Mouse (Mus musculus): ENCODE data around the gene Ino80. TPM values are rescaled to one million over a fixed set of nuclear protein-coding genes. Genes with fewer than 3 reads are reported as not detected.
A peak's percentile ranks its signal among the peaks of the same experiment; 100 is the strongest.

Ino80 gene
- polyA plus RNA-seq, 1 experiment, result 9.9 TPM

- no peak for TF ChIP-seq CTCF (IDR thresholded peaks at IDR 0.05; ENCODE audit: control insufficient read depth, insufficient read depth, low read length)
- no peak; the same call in 1 of the 2 replicates for TF ChIP-seq POLR2A (IDR thresholded peaks at IDR 0.05; ENCODE audit: borderline replicate concordance, control insufficient read depth, low read depth, low read length)
- H3K4me3 ChIP-seq (replicated peaks; ENCODE audit: control insufficient read depth, low read depth, low read length), result peak overlapping the region; percentile 86
- H3K4me1 ChIP-seq (ENCODE audit: control insufficient read depth, insufficient read depth, low read length), result no peaks in the 10 kb centered on the region; the same call in 1 of the 2 replicates
- peak overlapping the region; percentile 97 for H3K27ac ChIP-seq (ENCODE audit: control insufficient read depth, insufficient read depth, low read depth, low read length, poor library complexity)
- under 1% methylated on average over 43 of the region's 44 CpGs for WGBS
These were observed 681 bp downstream of the Ino80 start for GRCm38 (mm10) chr2:119476621-119477391.

GRCm38 (mm10) chr2:119476166-119476565 lies 1.3 kb downstream of the Ino80 start:
- H3K4me3 ChIP-seq (replicated peaks; ENCODE audit: control insufficient read depth, low read depth, low read length), result peak overlapping the region; percentile 86
- H3K27ac ChIP-seq (ENCODE audit: control insufficient read depth, insufficient read depth, low read depth, low read length, poor library complexity), result no peak overlapping the region
- no peaks in the 10 kb centered on the region; the same call in 1 of the 2 replicates for H3K4me1 ChIP-seq (ENCODE audit: control insufficient read depth, insufficient read depth, low read length)
- TF ChIP-seq CTCF (IDR thresholded peaks at IDR 0.05; ENCODE audit: control insufficient read depth, insufficient read depth, low read length), result no peak
- no peak for TF ChIP-seq POLR2A (IDR thresholded peaks at IDR 0.05; ENCODE audit: borderline replicate concordance, control insufficient read depth, low read depth, low read length)
- 6% methylated on average over 7 of the region's 7 CpGs for WGBS

- H3K4me3 ChIP-seq (replicated peaks; ENCODE audit: control insufficient read depth, low read depth, low read length), result no peak overlapping the region
- H3K4me1 ChIP-seq (ENCODE audit: control insufficient read depth, insufficient read depth, low read length), result no peaks in the 10 kb centered on the region
- H3K27ac ChIP-seq (ENCODE audit: control insufficient read depth, insufficient read depth, low read depth, low read length, poor library complexity), result no peak overlapping the region
- TF ChIP-seq CTCF (IDR thresholded peaks at IDR 0.05; ENCODE audit: control insufficient read depth, insufficient read depth, low read length), result no peak
- TF ChIP-seq POLR2A (IDR thresholded peaks at IDR 0.05; ENCODE audit: borderline replicate concordance, control insufficient read depth, low read depth, low read length), result no peak
- WGBS, result 63% methylated on average over 4 of the region's 4 CpGs
These were observed 13.5 kb downstream of the Ino80 start for GRCm38 (mm10) chr2:119463945-119464344.

- WGBS, result 90% methylated on average over 5 of the region's 5 CpGs
- Histone ChIP-seq H3K4me1 (ENCODE audit: control insufficient read depth, insufficient read depth, low read length) (no peaks in the 10 kb centered on the region), H3K27ac (ENCODE audit: control insufficient read depth, insufficient read depth, low read depth, low read length, poor library complexity) (no peak overlapping the region), H3K4me3 (replicated peaks; ENCODE audit: control insufficient read depth, low read depth, low read length) (no peak overlapping the region)
- TF ChIP-seq POLR2A (IDR thresholded peaks at IDR 0.05; ENCODE audit: borderline replicate concordance, control insufficient read depth, low read depth, low read length) (no peak), CTCF (IDR thresholded peaks at IDR 0.05; ENCODE audit: control insufficient read depth, insufficient read depth, low read length) (no peak)
These were observed 14.2 kb downstream of the Ino80 start for GRCm38 (mm10) chr2:119463114-119463775.

GRCm38 (mm10) chr2:119461028-119461427 lies 16.5 kb downstream of the Ino80 start:
- Histone ChIP-seq H3K4me3 (replicated peaks; ENCODE audit: control insufficient read depth, low read depth, low read length) (no peak overlapping the region), H3K4me1 (ENCODE audit: control insufficient read depth, insufficient read depth, low read length) (no peaks in the 10 kb centered on the region), H3K27ac (ENCODE audit: control insufficient read depth, insufficient read depth, low read depth, low read length, poor library complexity) (no peak overlapping the region)
- WGBS, result 89% methylated on average over 3 of the region's 3 CpGs
- no peak for TF ChIP-seq CTCF (IDR thresholded peaks at IDR 0.05; ENCODE audit: control insufficient read depth, insufficient read depth, low read length)
- TF ChIP-seq POLR2A (IDR thresholded peaks at IDR 0.05; ENCODE audit: borderline replicate concordance, control insufficient read depth, low read depth, low read length), result no peak

- TF ChIP-seq CTCF (IDR thresholded peaks at IDR 0.05; ENCODE audit: control insufficient read depth, insufficient read depth, low read length) (no peak), POLR2A (IDR thresholded peaks at IDR 0.05; ENCODE audit: borderline replicate concordance, control insufficient read depth, low read depth, low read length) (no peak)
- WGBS, result 85% methylated on average over 3 of the region's 3 CpGs
- H3K27ac ChIP-seq (ENCODE audit: control insufficient read depth, insufficient read depth, low read depth, low read length, poor library complexity), result no peak overlapping the region
- no peak overlapping the region for H3K4me3 ChIP-seq (replicated peaks; ENCODE audit: control insufficient read depth, low read depth, low read length)
- H3K4me1 ChIP-seq (ENCODE audit: control insufficient read depth, insufficient read depth, low read length), result no peaks in the 10 kb centered on the region
These were observed 22.9 kb downstream of the Ino80 start for GRCm38 (mm10) chr2:119454558-119454957.

GRCm38 (mm10) chr2:119436988-119437387 lies 40.5 kb downstream of the Ino80 start:
- WGBS, result 79% methylated on average over 1 of the region's 1 CpGs
- Histone ChIP-seq H3K4me1 (ENCODE audit: control insufficient read depth, insufficient read depth, low read length) (no peaks in the 10 kb centered on the region), H3K4me3 (replicated peaks; ENCODE audit: control insufficient read depth, low read depth, low read length) (no peak overlapping the region), H3K27ac (ENCODE audit: control insufficient read depth, insufficient read depth, low read depth, low read length, poor library complexity) (no peak overlapping the region)
- TF ChIP-seq CTCF (IDR thresholded peaks at IDR 0.05; ENCODE audit: control insufficient read depth, insufficient read depth, low read length), result peak; percentile 28
- TF ChIP-seq POLR2A (IDR thresholded peaks at IDR 0.05; ENCODE audit: borderline replicate concordance, control insufficient read depth, low read depth, low read length), result no peak

GRCm38 (mm10) chr2:119436467-119436866 lies 41.0 kb downstream of the Ino80 start:
- TF ChIP-seq CTCF (IDR thresholded peaks at IDR 0.05; ENCODE audit: control insufficient read depth, insufficient read depth, low read length), result no peak
- TF ChIP-seq POLR2A (IDR thresholded peaks at IDR 0.05; ENCODE audit: borderline replicate concordance, control insufficient read depth, low read depth, low read length), result no peak
- no peaks in the 10 kb centered on the region for H3K4me1 ChIP-seq (ENCODE audit: control insufficient read depth, insufficient read depth, low read length)
- H3K27ac ChIP-seq (ENCODE audit: control insufficient read depth, insufficient read depth, low read depth, low read length, poor library complexity), result no peak overlapping the region
- 89% methylated on average over 4 of the region's 4 CpGs for WGBS
- no peak overlapping the region for H3K4me3 ChIP-seq (replicated peaks; ENCODE audit: control insufficient read depth, low read depth, low read length)
